Mouse (Mus musculus): ENCODE data around the gene Pp2d1. TPM values are rescaled to one million over a fixed set of nuclear protein-coding genes. Genes with fewer than 3 reads are reported as not detected.

Pp2d1 gene
- polyA plus RNA-seq, 1 experiment from 2014 or later = 0.45 TPM

DNA sequence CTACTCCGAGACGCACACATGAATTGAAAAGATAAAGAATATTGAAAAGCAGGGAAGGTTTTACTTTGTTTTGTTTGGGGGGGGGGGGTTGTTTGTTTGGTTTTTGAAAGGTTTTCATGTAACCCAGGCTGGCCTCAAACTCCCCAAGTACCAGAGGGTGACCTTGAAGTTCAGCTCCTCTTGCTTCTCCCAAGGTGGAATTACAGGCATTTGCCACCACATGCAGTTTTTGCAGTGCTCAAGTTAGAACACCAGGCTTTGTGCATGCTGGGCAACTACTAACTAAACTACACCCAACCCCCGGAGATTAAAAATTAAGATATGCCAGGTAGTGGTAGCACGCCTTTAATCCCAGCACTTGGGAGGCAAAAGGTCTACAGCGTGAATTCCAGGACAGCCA, 20.4 kb upstream of the Pp2d1 start:
- no peaks in the 10 kb centered on the region for H3K27me3 ChIP-seq
- 91% methylated on average over 5 of the region's 5 CpGs for WGBS
- no peaks in the 10 kb centered on the region for H3K36me3 ChIP-seq (replicated peaks)
- no peak overlapping the region for H3K9ac ChIP-seq
- no peak overlapping the region for H3K27ac ChIP-seq
- no peaks in the 10 kb centered on the region for H3K9me3 ChIP-seq
- no peak for ATAC-seq (ENCODE audit: low FRiP score)
- H3K4me3 ChIP-seq (replicated peaks) = no peak overlapping the region
- no peak overlapping the region for H3K4me2 ChIP-seq
- H3K4me1 ChIP-seq = no peaks in the 10 kb centered on the region

DNA sequence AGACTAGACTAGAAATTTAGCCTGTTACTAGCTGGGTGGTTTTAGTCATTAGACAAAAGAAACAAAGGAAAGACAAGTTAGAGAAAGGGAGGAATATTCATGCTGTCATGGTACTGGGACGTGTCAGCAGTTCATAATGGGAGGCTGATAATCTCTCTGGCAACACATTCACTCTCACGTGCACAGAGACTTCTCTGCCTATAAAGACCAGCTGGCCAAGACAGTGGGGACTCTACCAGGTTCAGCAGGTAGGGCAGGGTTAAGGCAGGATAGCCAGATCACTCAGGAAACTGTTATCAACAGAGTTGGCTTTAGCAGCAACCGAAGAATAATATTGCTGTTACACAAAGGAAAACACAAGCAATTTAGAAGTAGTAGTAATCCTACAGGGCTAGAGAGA, 18.2 kb upstream of the Pp2d1 start:
- H3K4me2 ChIP-seq = no peak overlapping the region
- no peak overlapping the region for H3K9ac ChIP-seq
- no peaks in the 10 kb centered on the region for H3K4me1 ChIP-seq
- H3K27me3 ChIP-seq = no peaks in the 10 kb centered on the region
- no peak for ATAC-seq (ENCODE audit: low FRiP score)
- no peaks in the 10 kb centered on the region for H3K36me3 ChIP-seq (replicated peaks)
- H3K27ac ChIP-seq = no peak overlapping the region
- no peak overlapping the region for H3K4me3 ChIP-seq (replicated peaks)
- H3K9me3 ChIP-seq = no peaks in the 10 kb centered on the region
- 61% methylated on average over 3 of the region's 3 CpGs for WGBS

DNA sequence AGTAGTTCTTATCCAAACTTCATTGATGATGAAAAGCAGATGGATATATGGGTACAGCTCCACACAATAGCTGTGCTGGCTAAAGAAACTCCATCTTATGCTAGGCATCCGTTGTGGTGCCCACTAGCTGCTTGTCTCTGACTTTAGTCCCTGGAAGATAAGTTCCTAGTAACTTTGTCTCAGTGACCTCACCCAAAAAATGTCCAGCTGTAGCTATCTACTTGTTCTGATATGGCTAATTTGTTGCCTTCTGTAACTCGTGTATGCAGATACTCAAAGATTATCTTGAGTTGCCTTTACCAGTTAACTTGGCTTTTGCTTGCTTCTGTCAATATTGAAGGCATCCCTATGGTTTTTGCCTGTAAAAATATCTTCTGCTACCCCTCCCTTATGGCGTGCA, 15.6 kb upstream of the Pp2d1 start:
- Histone ChIP-seq H3K4me3 (replicated peaks) (no peak overlapping the region), H3K27ac (no peak overlapping the region), H3K9ac (no peak overlapping the region), H3K36me3 (replicated peaks) (no peaks in the 10 kb centered on the region), H3K9me3 (no peaks in the 10 kb centered on the region), H3K4me2 (no peak overlapping the region), H3K4me1 (peaks cover 8% of the 10 kb centered on the region), H3K27me3 (no peaks in the 10 kb centered on the region)
- WGBS = 82% methylated on average over 3 of the region's 3 CpGs
- no peak for ATAC-seq (ENCODE audit: low FRiP score)

DNA sequence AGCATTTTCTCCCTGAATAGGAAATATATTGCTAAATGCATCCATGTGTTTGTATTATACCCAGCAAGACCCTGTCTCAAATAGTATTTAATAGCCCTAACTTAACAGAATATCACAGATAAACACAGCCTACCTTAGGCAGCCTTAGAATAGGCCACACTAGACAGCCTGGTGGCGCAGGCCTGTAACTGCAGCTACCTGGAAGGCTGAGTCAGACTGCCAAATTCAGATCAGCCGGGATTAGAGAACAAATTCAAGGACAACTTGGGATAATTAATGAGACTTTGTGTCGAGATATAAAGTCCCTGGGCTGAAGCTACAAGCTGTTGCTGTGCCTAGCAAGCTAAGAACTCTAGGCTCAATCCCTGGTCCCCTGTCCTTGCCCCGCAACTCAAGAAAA, 14.8 kb upstream of the Pp2d1 start:
- WGBS = 70% methylated on average over 4 of the region's 4 CpGs
- peaks cover 8% of the 10 kb centered on the region for H3K4me1 ChIP-seq
- H3K27ac ChIP-seq = no peak overlapping the region
- H3K27me3 ChIP-seq = no peaks in the 10 kb centered on the region
- H3K4me2 ChIP-seq = no peak overlapping the region
- no peak for ATAC-seq (ENCODE audit: low FRiP score)
- no peaks in the 10 kb centered on the region for H3K36me3 ChIP-seq (replicated peaks)
- H3K9ac ChIP-seq = no peak overlapping the region
- H3K4me3 ChIP-seq (replicated peaks) = no peak overlapping the region
- H3K9me3 ChIP-seq = no peaks in the 10 kb centered on the region

DNA sequence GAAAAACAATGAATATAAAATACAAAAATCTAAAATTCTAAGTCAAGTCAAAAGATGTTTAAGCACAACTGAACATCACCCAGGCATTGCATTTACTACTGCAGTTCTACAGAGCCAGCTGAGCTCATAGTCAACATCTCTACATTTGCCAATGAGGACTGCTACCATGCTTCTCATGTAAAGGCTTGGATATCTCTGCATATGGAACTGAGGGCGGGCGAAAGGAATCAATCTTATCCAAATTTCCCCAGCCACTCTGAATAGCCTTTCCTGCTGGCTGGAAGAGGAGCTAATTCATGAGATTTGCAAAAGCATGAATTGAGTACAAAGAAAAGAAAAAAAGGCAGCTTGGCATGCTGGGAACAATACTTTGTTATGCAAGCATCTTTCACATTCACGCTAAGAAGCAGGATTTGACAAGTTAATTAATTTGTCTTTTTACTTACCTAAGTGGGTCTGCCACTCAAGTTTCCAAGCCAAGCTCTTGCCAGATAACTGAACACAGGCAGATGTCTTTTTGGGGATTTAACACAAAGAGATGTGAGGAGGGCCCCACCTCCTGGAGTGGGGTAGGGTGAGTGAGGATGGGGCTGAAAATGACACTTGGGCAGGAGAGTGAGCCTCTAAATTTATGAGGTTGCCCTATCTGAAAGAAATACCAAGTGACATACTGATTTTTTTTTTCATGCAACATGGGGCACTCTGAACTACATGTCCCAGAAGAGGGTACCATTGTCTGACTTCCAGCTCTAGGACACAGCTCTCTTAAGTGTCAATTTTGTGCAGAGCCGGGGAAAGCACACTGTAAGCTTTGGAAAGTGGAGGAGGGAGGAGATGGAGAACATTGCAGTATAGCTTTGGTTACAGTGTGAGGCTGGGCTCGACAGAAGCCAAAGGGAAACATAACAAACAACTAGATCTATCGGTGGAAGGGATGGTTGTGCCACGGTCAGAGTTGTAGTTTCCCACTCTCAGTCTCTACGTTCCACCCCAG, 12.4 kb upstream of the Pp2d1 start:
- H3K27ac ChIP-seq = peak overlapping the region; percentile 47; the same call in 1 of the 2 replicates
- no peaks in the 10 kb centered on the region for H3K27me3 ChIP-seq
- WGBS = 43% methylated on average over 8 of the region's 8 CpGs
- no peaks in the 10 kb centered on the region for H3K9me3 ChIP-seq
- peaks cover 8% of the 10 kb centered on the region for H3K4me1 ChIP-seq
- H3K4me3 ChIP-seq (replicated peaks) = no peak overlapping the region
- no peak overlapping the region for H3K4me2 ChIP-seq
- H3K36me3 ChIP-seq (replicated peaks) = no peaks in the 10 kb centered on the region
- no peak overlapping the region for H3K9ac ChIP-seq
- peak; percentile 69 for ATAC-seq (ENCODE audit: low FRiP score)

DNA sequence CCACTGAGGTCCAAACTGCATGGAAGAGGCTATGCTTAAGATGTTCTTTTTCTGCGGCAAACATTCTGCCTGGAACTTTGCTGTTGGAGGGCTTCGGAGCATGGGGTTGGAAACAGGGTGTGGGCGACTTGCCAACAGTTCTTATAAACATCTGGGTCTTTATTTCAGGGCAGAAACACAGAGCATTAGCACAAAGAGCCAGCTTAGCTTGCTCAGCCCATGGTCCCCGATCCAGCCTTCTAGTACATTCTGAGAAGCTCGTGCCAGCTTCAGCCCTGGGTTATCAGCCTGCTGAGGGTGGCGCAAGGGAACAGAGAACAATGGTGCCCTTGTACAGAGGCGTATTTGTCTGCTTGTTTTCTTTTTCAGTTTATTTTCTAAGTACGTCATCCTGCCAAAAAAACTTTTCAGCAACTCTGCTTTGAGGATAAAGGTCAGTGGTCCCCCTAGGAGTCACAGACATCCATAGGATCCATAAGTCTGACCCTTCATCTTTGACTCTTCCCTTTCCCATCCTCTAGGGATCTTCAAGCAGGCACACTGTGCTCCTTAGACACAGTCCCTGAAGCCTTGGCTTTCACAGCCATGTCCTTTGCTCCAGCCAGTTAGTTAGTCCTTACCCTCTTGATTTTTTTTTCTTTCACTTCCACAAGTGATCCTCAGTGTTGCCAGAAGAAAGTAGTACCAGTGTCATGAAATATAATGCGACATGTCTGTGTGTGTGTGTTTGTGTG, 4.5 kb upstream of the Pp2d1 start:
- Histone ChIP-seq H3K27ac (no peak overlapping the region), H3K9ac (no peak overlapping the region), H3K36me3 (replicated peaks) (no peaks in the 10 kb centered on the region), H3K9me3 (no peaks in the 10 kb centered on the region), H3K27me3 (no peaks in the 10 kb centered on the region), H3K4me1 (no peaks in the 10 kb centered on the region), H3K4me2 (no peak overlapping the region), H3K4me3 (replicated peaks) (no peak overlapping the region)
- ATAC-seq (ENCODE audit: low FRiP score) = no peak
- 74% methylated on average over 9 of the region's 9 CpGs for WGBS

DNA sequence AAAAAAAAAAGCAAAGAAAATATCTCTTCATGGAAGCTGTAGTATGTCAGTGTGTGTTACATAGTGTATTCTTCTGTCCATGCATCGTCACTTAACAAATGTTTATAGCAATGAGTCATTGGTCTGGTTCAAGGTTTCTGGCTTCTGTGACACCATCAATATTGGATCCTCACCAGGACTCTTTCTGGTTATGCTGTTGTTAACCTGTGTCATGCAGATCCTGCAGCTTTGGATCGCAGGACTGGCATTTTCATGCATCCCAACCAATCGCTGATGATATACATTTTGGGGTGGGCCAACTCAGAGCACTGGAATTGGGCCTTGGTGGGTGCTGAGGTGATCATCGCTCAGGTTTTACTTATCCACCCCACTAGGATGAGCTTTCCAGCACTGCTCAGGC, 3.3 kb upstream of the Pp2d1 start:
- WGBS = 94% methylated on average over 4 of the region's 4 CpGs
- Histone ChIP-seq H3K36me3 (replicated peaks) (no peaks in the 10 kb centered on the region), H3K27ac (no peak overlapping the region), H3K9me3 (no peaks in the 10 kb centered on the region), H3K9ac (no peak overlapping the region), H3K4me2 (no peak overlapping the region), H3K4me1 (no peaks in the 10 kb centered on the region), H3K27me3 (no peaks in the 10 kb centered on the region), H3K4me3 (replicated peaks) (no peak overlapping the region)
- ATAC-seq (ENCODE audit: low FRiP score) = no peak

DNA sequence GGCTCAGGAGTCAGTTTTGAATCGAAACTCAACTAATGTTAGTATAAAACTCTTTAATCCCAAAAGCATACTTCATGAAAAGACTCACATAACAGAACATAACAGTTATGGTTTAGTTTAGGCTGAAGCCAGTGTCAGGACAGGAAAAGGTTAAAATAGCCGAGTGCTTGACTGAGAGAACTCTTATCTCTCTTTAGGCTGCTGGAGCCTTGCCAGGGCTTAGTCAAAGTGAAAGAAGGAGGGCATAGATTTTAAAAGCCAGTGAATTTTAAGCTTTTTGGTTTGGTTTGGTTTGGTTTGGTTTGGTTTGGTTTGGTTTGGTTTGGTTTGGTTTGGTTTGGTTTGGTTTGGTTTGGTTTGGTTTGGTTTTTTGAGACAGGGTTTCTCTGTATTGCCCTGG, 6.8 kb downstream of the Pp2d1 start:
- WGBS = 88% methylated on average over 2 of the region's 2 CpGs

DNA sequence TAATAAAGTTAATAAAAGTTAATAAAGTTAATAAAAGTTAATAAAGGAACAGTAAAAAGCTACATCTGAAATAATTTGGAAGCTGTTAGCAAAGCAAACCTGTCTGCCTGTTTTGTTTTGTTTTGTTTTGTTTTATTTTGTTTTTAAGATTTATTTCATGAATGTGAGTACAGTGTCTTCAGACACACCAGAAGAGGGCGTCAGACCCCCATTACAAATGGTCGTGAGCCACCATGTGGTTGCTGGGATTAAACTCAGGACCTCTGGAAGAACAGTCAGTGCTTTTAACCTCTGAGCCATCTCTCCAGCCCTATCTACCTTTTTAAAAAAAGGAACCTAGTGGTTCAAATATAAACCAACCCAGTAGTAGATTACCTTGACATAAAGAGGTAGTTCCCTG, 8.1 kb downstream of the Pp2d1 start:
- Histone ChIP-seq H3K4me3 (replicated peaks) (no peak overlapping the region), H3K27me3 (no peaks in the 10 kb centered on the region), H3K36me3 (replicated peaks) (no peaks in the 10 kb centered on the region), H3K9ac (no peak overlapping the region), H3K27ac (no peak overlapping the region), H3K9me3 (no peaks in the 10 kb centered on the region), H3K4me2 (no peak overlapping the region), H3K4me1 (no peaks in the 10 kb centered on the region)
- WGBS = 59% methylated on average over 2 of the region's 2 CpGs
- ATAC-seq (ENCODE audit: low FRiP score) = no peak

More for the DNA sequence above, 6.8 kb downstream of the Pp2d1 start:
- no peak overlapping the region for H3K27ac ChIP-seq
- H3K36me3 ChIP-seq (replicated peaks) = no peaks in the 10 kb centered on the region
- no peak overlapping the region for H3K9ac ChIP-seq
- H3K4me2 ChIP-seq = no peak overlapping the region
- H3K9me3 ChIP-seq = no peaks in the 10 kb centered on the region
- no peak overlapping the region for H3K4me3 ChIP-seq (replicated peaks)
- no peaks in the 10 kb centered on the region for H3K27me3 ChIP-seq
- H3K4me1 ChIP-seq = no peaks in the 10 kb centered on the region
- no peak for ATAC-seq (ENCODE audit: low FRiP score)

DNA sequence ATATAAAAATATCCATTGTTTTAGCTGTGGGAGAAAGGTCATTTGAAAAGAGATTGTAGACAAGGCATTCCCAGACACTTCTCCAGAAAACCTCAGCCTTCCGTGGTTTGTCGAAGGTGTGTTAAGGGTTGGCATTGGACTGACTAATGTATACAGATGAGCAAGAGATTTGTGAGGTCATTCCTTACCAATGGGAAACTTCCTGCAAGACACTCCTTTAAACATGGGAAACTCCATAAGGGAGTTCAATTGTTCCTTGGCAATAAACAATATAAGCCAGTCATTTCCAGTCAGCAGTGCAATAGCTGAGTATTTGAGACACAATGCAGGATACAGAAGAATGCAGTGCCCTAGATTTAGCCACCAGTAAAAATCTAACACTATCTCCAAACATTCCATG, 11.2 kb downstream of the Pp2d1 start:
- Histone ChIP-seq H3K9ac (no peak overlapping the region), H3K4me2 (no peak overlapping the region), H3K36me3 (replicated peaks) (no peaks in the 10 kb centered on the region), H3K27ac (no peak overlapping the region), H3K27me3 (no peaks in the 10 kb centered on the region), H3K4me3 (replicated peaks) (no peak overlapping the region), H3K4me1 (no peaks in the 10 kb centered on the region), H3K9me3 (no peaks in the 10 kb centered on the region)
- 86% methylated on average over 2 of the region's 2 CpGs for WGBS
- ATAC-seq (ENCODE audit: low FRiP score) = no peak

DNA sequence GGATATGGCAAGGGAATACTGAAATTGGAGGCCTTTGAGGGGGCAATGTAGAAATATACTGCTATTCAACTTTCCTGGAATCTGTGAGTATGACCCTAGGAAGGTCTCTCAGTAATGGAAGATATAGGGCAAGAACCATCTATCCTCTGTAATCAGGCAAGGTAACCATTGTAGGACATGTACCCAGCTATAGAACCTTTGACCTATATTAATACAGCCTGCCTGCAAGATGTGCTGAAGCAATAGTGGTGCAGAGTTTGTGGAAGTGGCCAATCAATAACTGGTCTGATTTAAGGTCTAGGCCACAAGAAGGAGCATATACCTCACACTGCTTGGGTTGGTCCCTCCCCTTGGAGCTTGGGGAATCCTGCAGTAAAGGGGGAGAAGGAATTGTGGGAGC, 18.7 kb downstream of the Pp2d1 start:
- Histone ChIP-seq H3K4me3 (replicated peaks) (no peak overlapping the region), H3K36me3 (replicated peaks) (no peaks in the 10 kb centered on the region), H3K4me2 (no peak overlapping the region), H3K9me3 (no peaks in the 10 kb centered on the region), H3K4me1 (no peaks in the 10 kb centered on the region), H3K9ac (no peak overlapping the region), H3K27ac (no peak overlapping the region), H3K27me3 (no peaks in the 10 kb centered on the region)
- ATAC-seq (ENCODE audit: low FRiP score) = no peak

DNA sequence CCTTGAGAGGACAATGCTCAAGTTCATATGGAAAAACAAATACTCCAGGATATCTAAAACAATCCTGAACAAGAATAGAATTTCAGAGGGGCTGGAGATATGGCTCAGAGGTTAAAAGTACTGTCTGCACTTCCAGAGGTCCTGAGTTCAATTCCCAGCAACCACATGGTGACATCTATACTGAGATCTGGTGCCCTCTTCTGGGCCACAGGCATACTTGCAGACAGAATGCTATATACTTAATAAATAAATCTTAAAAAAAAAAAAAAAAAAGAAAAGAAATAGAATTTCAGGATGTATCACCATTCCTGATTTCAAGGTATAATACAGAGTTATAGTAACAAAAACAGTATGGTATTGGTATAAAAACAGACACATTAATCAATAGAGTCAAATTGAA, 19.9 kb downstream of the Pp2d1 start:
- ATAC-seq (ENCODE audit: low FRiP score) = no peak
- Histone ChIP-seq H3K9ac (no peak overlapping the region), H3K4me3 (replicated peaks) (no peak overlapping the region)

More for the DNA sequence above, 19.9 kb downstream of the Pp2d1 start:
- H3K27me3 ChIP-seq = no peaks in the 10 kb centered on the region
- no peaks in the 10 kb centered on the region for H3K9me3 ChIP-seq
- H3K27ac ChIP-seq = no peak overlapping the region
- H3K4me1 ChIP-seq = no peaks in the 10 kb centered on the region
- H3K36me3 ChIP-seq (replicated peaks) = no peaks in the 10 kb centered on the region
- no peak overlapping the region for H3K4me2 ChIP-seq

Data from forebrain, embryonic 12.5 days (tissue).